Mouse (Mus musculus): ENCODE measurements around the gene Galnt15. TPM values are rescaled to one million over a fixed set of nuclear protein-coding genes. Genes with fewer than 3 reads are reported as not detected.
"Not testable (repeated sequence)": the region's sequence is repeated elsewhere in the genome, so short reads cannot be mapped to it uniquely, and the experiment has no call there.

Galnt15 gene
- total and polyA plus RNA-seq, 2 experiments from 2014 or later, result 2.4 to 5.1 TPM

DNA sequence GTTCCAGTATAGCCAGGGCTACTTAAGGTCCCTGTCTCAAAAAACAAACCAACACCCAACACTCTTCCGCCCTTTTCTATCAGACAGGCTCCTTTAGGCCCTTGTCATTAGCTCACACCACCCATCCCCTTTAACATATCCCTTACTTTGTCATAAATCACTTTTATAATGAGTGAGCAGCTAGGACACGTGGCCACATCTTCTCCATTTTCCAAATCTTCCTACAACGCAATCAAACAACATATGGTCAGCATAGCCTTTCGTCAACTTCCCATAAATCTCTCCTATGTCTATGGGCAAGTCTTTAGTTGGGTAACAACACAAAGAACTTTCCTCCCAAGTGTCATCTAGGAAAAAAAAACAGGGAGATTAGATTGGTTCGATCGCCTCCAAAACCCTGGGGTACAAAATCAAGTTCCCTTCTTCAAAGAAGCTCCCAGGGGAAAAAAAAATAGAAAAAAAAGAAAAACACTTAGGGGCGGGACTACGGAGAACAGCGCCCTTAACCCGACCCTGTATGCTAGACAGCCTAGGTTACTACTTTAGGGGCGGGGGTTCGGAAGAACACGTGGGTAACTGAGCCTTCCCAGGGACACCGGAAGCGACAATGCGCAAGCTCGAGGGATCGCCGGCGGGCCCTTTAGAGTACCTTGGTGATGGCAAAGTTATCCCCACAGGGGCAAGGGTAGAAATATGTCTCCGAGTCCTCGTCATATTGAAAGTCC, 56.1 kb downstream of the Galnt15 start, which contains the start of gene Oxnad1:
Gene Oxnad1, plus strand, starts transcription at position 614 of the 725 bp plus-strand sequence.
- no peaks in the 10 kb centered on the region for H3K9me3 ChIP-seq (ENCODE audit: low read length)
- H3K4me1 ChIP-seq (ENCODE audit: insufficient read depth, low read length), result 0 out of 2 replicates have a peak, but pooled peaks cover 4% of the 10 kb centered on the region
- peak within 1 kb of the TSS; percentile 80 for H3K27ac ChIP-seq
- no peak for TF ChIP-seq CTCF (IDR thresholded peaks at IDR 0.05; ENCODE audit: low read depth)
- 4% methylated on average over 22 of the region's 22 CpGs for WGBS
- peak within 1 kb of the TSS; percentile 70 for H3K4me3 ChIP-seq (ENCODE audit: low read length)
- H3K9ac ChIP-seq (replicated peaks; ENCODE audit: low read length), result peak within 1 kb of the TSS; percentile 48
- H3K27me3 ChIP-seq (ENCODE audit: insufficient read depth, low read length), result no peaks in the 10 kb centered on the region
- ATAC-seq (peak; percentile 94), DNase-seq (ENCODE audit: low spot score) (peak; percentile 90)
- H3K4me2 ChIP-seq (ENCODE audit: low read depth, low read length), result peak within 1 kb of the TSS; percentile 87
- H3K36me3 ChIP-seq (ENCODE audit: insufficient read depth, low read length), result peaks cover 23% of the 10 kb centered on the region

DNA sequence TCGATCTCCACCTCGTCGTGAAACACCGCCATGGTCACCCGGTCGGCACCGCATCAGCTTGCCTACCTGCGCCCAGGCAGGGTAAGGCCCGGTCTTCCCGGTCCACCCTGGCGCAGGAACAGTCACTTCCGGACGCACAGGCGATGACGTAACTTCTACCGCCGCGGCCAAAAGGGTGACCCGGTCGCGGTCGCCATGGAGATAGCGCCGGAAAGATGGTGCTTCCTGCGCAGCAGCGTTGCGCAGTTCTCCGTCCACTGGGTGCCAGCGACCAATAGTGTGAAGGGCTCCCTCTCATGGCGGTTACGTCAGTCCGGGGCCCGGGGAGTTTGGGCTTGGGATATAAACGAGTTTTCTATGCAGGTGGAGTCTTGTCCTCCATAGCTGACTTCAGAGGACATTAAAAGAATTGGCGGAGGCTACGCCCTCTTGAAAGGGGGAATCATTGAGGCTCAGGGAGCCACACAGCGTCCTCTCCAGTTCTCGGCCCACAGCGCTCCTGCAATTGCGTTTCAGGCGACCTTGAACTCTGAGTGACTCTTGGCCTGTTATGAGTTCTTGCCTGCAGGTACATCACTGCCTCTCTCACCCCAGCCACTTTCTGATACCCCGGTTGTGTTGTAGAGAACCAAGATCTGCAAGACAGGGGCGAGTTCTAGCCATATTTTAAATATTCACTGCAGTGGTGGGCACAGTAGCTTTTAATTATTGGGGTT, 56.9 kb downstream of the Galnt15 start, which contains the start of gene Dph3:
Gene Dph3, minus strand, starts transcription at position 244 of the 716 bp plus-strand sequence.
- Histone ChIP-seq H3K27me3 (ENCODE audit: insufficient read depth, low read length) (no peaks in the 10 kb centered on the region), H3K36me3 (ENCODE audit: insufficient read depth, low read length) (peaks cover 21% of the 10 kb centered on the region), H3K4me1 (ENCODE audit: insufficient read depth, low read length) (0 out of 2 replicates have a peak, but pooled peaks cover 4% of the 10 kb centered on the region), H3K9me3 (ENCODE audit: low read length) (no peaks in the 10 kb centered on the region), H3K4me2 (ENCODE audit: low read depth, low read length) (peak within 1 kb of the TSS; percentile 87), H3K27ac (peak within 1 kb of the TSS; percentile 80), H3K4me3 (ENCODE audit: low read length) (peak within 1 kb of the TSS; percentile 70), H3K9ac (replicated peaks; ENCODE audit: low read length) (peak within 1 kb of the TSS; percentile 48)
- DNase-seq (ENCODE audit: low spot score) (peak; percentile 99), ATAC-seq (peak; percentile 99)
- under 1% methylated on average over 43 of the region's 43 CpGs for WGBS
- peak; percentile 75 for TF ChIP-seq CTCF (IDR thresholded peaks at IDR 0.05; ENCODE audit: low read depth)

DNA sequence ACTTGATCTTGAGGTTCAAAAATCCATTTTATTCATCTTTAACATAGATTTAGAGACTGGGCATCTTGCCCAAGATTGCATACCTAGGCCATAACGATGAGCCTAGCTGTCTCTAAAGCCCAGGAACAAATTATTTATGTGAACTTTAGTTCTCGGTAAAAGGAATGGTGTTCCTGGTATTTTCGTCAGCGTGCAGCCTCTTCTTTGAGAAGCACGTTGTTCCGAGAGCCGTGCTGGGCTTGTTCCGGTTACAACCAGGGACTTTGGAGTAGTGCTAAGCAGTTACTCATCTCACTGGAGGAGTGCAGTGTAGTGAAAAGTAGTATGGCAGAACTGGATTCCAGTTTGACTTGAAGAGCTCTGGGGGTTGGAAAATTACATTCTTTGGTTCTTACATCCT, 57.4 kb downstream of the Galnt15 start:
- peak; percentile 11 for DNase-seq (ENCODE audit: low spot score)
- Histone ChIP-seq H3K4me2 (ENCODE audit: low read depth, low read length) (peak overlapping the region; percentile 87), H3K36me3 (ENCODE audit: insufficient read depth, low read length) (peaks cover 15% of the 10 kb centered on the region), H3K4me3 (ENCODE audit: low read length) (peak overlapping the region; percentile 70), H3K9ac (replicated peaks; ENCODE audit: low read length) (peak overlapping the region; percentile 48), H3K27me3 (ENCODE audit: insufficient read depth, low read length) (no peaks in the 10 kb centered on the region), H3K27ac (peak overlapping the region; percentile 80), H3K4me1 (ENCODE audit: insufficient read depth, low read length) (0 out of 2 replicates have a peak, but pooled peaks cover 4% of the 10 kb centered on the region), H3K9me3 (ENCODE audit: low read length) (no peaks in the 10 kb centered on the region)
- no peak for ATAC-seq
- WGBS, result 19% methylated on average over 8 of the region's 8 CpGs
- no peak for TF ChIP-seq CTCF (IDR thresholded peaks at IDR 0.05; ENCODE audit: low read depth)

DNA sequence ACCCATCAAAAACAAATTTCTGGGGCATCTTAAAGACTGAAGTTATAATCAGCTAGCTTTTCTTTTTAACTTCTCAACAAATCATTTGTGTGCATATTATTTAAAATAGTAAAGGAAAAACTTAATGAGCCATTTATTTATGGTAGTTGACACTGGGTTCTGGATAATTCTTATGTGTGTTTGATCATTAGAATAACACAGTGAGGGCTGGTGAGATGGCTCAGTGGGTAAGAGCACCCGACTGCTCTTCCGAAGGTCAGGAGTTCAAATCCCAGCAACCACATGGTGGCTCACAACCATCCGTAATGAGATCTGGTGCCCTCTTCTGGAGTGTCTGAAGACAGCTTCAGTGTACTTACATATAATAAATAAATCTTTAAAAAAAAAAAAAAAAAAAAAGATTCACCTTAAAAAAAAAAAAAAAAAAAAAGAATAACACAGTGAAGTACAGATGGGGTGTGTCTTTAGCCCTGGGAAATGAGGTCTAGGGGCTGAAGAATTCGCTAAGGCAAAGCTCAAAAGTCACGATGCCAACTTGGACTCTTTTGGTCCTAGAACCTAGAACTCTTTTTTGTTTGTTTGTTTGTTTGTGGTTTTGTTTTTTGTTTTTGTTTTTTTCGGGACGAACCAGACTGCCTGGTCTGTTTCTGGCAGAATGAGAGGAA, 58.9 kb downstream of the Galnt15 start:
- not testable (repeated sequence) for H3K27me3 ChIP-seq (ENCODE audit: insufficient read depth, low read length); H3K4me2 ChIP-seq (ENCODE audit: low read depth, low read length); ATAC-seq; H3K9me3 ChIP-seq (ENCODE audit: low read length); H3K4me3 ChIP-seq (ENCODE audit: low read length); DNase-seq (ENCODE audit: low spot score); H3K27ac ChIP-seq; H3K9ac ChIP-seq (replicated peaks; ENCODE audit: low read length); H3K4me1 ChIP-seq (ENCODE audit: insufficient read depth, low read length)
- WGBS, result 89% methylated on average over 7 of the region's 7 CpGs
- H3K36me3 ChIP-seq (ENCODE audit: insufficient read depth, low read length), result peaks cover 11% of the 10 kb centered on the region; the same call in 1 of the 2 replicates

DNA sequence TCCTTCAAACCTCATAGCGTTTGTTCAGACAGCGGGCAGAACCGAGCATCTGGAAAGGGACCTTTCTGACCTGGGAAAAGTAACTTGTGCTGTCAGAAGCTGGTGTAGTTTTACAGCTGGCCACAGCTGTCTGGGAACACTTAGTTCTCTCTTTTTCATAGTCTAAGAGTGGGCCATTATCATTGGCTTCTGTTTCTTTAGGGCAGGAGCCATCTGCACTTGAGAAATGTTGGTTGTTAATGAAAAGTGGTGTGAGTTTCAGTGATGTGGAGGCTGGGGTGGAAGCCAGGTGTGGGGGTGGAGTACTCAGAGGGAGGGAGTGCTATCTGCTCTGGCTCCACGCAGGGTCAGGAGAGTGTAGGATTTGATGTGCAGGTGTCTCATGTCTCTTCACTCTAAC, 62.3 kb downstream of the Galnt15 start:
- Histone ChIP-seq H3K27ac (no peak overlapping the region), H3K9me3 (ENCODE audit: low read length) (no peaks in the 10 kb centered on the region), H3K36me3 (ENCODE audit: insufficient read depth, low read length) (peaks cover 24% of the 10 kb centered on the region; the same call in 1 of the 2 replicates), H3K9ac (replicated peaks; ENCODE audit: low read length) (no peak overlapping the region), H3K4me2 (ENCODE audit: low read depth, low read length) (no peak overlapping the region), H3K27me3 (ENCODE audit: insufficient read depth, low read length) (no peaks in the 10 kb centered on the region), H3K4me3 (ENCODE audit: low read length) (no peak overlapping the region), H3K4me1 (ENCODE audit: insufficient read depth, low read length) (0 out of 2 replicates have a peak, but pooled peaks cover 4% of the 10 kb centered on the region)
- TF ChIP-seq CTCF (IDR thresholded peaks at IDR 0.05; ENCODE audit: low read depth), result no peak
- DNase-seq (ENCODE audit: low spot score) (no peak), ATAC-seq (no peak)
- 86% methylated on average over 4 of the region's 4 CpGs for WGBS

DNA sequence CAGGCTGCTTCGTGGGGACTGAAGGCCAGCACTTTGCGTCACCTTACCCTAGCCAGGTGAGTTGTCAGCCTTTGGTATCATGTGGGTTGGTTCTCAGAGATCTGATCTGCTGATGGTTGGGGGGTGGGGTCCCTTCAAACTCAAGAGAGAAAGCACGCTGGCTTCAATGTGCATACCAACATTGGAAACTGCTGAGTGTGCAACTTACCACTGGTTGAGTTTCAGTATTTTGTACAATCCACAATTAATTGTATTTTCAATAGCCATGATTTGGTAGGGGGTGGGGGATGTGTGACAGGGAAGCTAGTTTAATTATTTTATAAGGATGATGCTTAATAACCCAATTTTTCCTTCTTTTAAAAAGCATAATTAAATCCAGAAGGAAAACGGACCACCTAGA, 62.9 kb downstream of the Galnt15 start:
- H3K4me3 ChIP-seq (ENCODE audit: low read length), result no peak overlapping the region
- H3K4me2 ChIP-seq (ENCODE audit: low read depth, low read length), result no peak overlapping the region
- no peaks in the 10 kb centered on the region for H3K9me3 ChIP-seq (ENCODE audit: low read length)
- no peak for ATAC-seq
- peaks cover 27% of the 10 kb centered on the region; the same call in 1 of the 2 replicates for H3K36me3 ChIP-seq (ENCODE audit: insufficient read depth, low read length)
- 90% methylated on average over 4 of the region's 4 CpGs for WGBS
- H3K27me3 ChIP-seq (ENCODE audit: insufficient read depth, low read length), result no peaks in the 10 kb centered on the region
- H3K9ac ChIP-seq (replicated peaks; ENCODE audit: low read length), result no peak overlapping the region
- 0 out of 2 replicates have a peak, but pooled peaks cover 3% of the 10 kb centered on the region for H3K4me1 ChIP-seq (ENCODE audit: insufficient read depth, low read length)
- no peak for TF ChIP-seq CTCF (IDR thresholded peaks at IDR 0.05; ENCODE audit: low read depth)
- H3K27ac ChIP-seq, result no peak overlapping the region
- no peak for DNase-seq (ENCODE audit: low spot score)
